Mouse (Mus musculus): ENCODE measurements around the gene Smyd2. TPM values are rescaled to one million over a fixed set of nuclear protein-coding genes. Genes with fewer than 3 reads are reported as not detected.

The Smyd2 gene
- polyA plus RNA-seq (2015; fragmentation: Nextera tagmentation; extraction: Ambion mirVana), result 92.6 and 94.7 TPM in 2 replicates

DNA sequence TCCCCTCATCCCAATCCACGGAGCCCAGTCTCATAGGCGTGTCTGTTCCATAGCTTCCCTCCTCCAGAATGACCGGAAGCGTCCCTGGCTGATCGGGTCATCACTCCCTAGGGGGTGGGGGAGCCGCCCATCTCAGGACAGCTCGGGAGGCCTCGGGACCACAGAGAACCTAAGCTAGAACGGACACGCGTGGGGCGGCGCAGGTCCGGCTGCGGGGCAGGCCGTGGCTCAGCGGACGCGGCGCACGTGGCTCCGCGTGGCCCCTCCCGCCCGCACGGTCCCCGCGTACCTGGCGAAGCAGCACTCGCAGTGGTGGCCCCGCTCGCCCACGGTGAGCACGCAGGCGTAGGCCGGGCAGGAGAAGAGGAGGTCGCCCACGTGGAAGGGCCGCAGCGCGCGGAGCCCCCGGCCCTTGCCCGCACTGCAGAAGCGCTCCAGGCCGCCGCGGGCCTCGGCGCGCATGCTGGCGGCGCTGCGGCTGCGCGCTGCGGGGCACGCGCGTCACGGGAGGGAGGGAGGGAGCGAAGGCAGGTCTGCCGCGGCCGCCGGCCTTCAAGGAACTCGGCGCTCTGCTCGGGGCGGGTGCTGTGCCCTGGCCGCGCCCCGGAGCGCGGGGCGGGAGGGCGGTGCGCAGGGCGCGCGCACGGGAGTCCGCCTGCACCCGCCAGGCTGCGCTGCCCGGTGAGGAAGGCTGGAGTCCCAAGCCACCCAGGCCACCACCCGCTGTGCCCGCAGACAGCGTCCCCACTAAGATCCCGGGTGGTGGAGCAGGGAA lies at the start of gene Smyd2:
Gene Smyd2, minus strand, starts transcription at position 546 of the 775 bp plus-strand sequence.
- H3K9me3 ChIP-seq (replicated peaks), result no peaks in the 10 kb centered on the region
- 0 out of 2 replicates have a peak, but pooled peaks cover 6% of the 10 kb centered on the region for H3K27me3 ChIP-seq (replicated peaks)
- ATAC-seq (ENCODE audit: low FRiP score), result peak; percentile 94
- peak within 1 kb of the TSS; percentile 59 for H3K4me3 ChIP-seq (replicated peaks)
- no peaks in the 10 kb centered on the region for H3K36me3 ChIP-seq
- peak within 1 kb of the TSS; percentile 53 for H3K9ac ChIP-seq (replicated peaks)
- H3K4me2 ChIP-seq, result peak within 1 kb of the TSS; percentile 79
- whole genome bisulfite sequencing, result under 1% methylated on average over 66 of the region's 90 CpGs
- H3K27ac ChIP-seq (replicated peaks), result peak within 1 kb of the TSS; percentile 57
- peaks cover 33% of the 10 kb centered on the region for H3K4me1 ChIP-seq

DNA sequence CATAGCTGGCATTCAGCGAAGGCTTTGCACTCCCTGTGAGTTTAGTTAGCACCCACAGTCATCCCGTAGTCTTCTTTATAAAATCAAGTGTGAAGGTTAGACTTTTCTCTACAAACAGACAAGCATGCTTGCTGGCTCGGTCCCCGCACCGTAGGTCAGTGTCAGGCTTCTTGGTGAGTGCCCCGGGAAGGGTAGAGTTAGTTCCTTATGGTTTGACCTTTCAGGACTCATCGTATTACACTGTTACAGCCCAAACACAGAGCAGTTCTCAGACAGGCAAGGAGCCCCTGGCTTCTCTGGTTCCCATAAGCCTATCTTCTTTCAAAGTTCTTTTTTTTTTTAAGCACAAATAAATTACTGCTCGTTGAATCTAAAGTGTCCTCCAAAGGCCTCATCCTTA lies 48.2 kb upstream of the Smyd2 start:
- no peaks in the 10 kb centered on the region for H3K9me3 ChIP-seq (replicated peaks)
- no peaks in the 10 kb centered on the region for H3K36me3 ChIP-seq
- no peak overlapping the region for H3K4me3 ChIP-seq (replicated peaks)
- 89% methylated on average over 8 of the region's 8 CpGs for WGBS
- no peak overlapping the region for H3K27ac ChIP-seq (replicated peaks)
- ATAC-seq (ENCODE audit: low FRiP score), result no peak
- no peak overlapping the region for H3K4me2 ChIP-seq
- H3K27me3 ChIP-seq (replicated peaks), result no peaks in the 10 kb centered on the region
- H3K9ac ChIP-seq (replicated peaks), result no peak overlapping the region
- H3K4me1 ChIP-seq, result peaks cover 4% of the 10 kb centered on the region; the same call in 1 of the 2 replicates

DNA sequence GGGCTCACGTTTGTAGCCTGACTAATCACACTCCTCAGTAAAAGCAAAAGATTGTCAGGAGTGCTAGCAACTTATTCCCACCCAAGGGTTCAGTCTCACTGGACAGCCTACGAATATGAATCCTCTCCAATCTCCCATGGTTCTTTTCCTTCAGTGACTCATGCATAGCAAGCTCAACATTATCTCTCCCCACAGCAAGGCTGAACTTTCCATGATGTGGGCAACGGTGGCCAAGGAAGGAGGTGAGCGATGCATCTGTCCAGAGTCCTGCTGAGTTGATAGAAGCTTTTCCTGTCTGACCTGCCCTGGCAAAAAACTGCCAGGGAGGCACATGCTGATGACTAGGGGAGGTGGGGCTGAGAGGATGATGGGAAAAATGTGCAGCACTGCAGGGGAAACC lies 45.9 kb upstream of the Smyd2 start:
- WGBS, result 80% methylated on average over 4 of the region's 4 CpGs
- Histone ChIP-seq H3K4me2 (no peak overlapping the region), H3K36me3 (no peaks in the 10 kb centered on the region), H3K9ac (replicated peaks) (no peak overlapping the region), H3K4me3 (replicated peaks) (no peak overlapping the region), H3K27ac (replicated peaks) (no peak overlapping the region), H3K27me3 (replicated peaks) (no peaks in the 10 kb centered on the region), H3K9me3 (replicated peaks) (no peaks in the 10 kb centered on the region), H3K4me1 (peaks cover 4% of the 10 kb centered on the region; the same call in 1 of the 2 replicates)
- ATAC-seq (ENCODE audit: low FRiP score), result no peak

DNA sequence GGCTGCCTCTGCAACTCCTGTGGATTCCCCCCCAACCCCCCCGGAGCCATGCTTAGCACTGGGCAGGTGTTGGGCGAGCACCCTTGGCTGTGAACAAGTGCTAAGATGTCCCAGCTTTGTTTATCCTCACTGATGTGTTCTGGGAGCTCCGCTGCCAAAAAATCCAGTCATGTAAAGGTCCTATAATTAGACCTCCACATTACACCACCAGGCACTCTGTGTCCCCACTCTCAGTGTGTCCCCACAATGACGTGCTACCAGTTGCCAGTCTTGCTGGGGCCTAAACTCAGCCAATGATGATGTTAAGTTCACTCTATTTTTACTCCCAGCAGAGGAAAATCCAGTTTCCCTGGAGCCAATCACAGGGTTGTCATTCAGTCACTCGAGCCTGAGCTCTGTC lies 38.3 kb upstream of the Smyd2 start:
- WGBS, result 80% methylated on average over 5 of the region's 5 CpGs
- Histone ChIP-seq H3K36me3 (no peaks in the 10 kb centered on the region), H3K9ac (replicated peaks) (no peak overlapping the region), H3K9me3 (replicated peaks) (no peaks in the 10 kb centered on the region), H3K4me1 (no peaks in the 10 kb centered on the region), H3K4me2 (no peak overlapping the region), H3K27ac (replicated peaks) (no peak overlapping the region), H3K27me3 (replicated peaks) (no peaks in the 10 kb centered on the region), H3K4me3 (replicated peaks) (no peak overlapping the region)
- ATAC-seq (ENCODE audit: low FRiP score), result no peak

DNA sequence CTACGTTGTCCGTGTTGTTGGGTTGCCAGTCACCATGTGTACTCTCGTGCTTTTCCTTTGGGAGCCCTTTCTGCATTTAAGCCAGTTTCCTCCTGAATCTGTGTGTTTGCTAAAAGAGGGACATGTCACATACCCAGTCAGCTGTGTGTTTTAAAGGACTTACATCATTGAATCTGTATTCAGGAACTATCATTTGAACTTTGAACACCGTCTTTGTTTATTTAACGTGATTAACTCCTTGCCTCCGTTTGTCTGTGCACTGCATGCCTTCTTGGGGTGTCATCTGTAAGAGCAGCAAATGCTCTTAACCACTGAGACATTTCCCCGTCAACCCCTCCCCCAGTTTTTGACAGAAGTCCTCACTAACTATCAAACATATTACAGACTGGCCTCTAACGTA lies 37.6 kb upstream of the Smyd2 start:
- ATAC-seq (ENCODE audit: low FRiP score), result no peak
- no peak overlapping the region for H3K4me2 ChIP-seq
- no peaks in the 10 kb centered on the region for H3K27me3 ChIP-seq (replicated peaks)
- H3K4me1 ChIP-seq, result no peaks in the 10 kb centered on the region
- H3K9me3 ChIP-seq (replicated peaks), result no peaks in the 10 kb centered on the region
- no peaks in the 10 kb centered on the region for H3K36me3 ChIP-seq
- 87% methylated on average over 8 of the region's 8 CpGs for WGBS
- no peak overlapping the region for H3K4me3 ChIP-seq (replicated peaks)
- H3K27ac ChIP-seq (replicated peaks), result no peak overlapping the region
- no peak overlapping the region for H3K9ac ChIP-seq (replicated peaks)

DNA sequence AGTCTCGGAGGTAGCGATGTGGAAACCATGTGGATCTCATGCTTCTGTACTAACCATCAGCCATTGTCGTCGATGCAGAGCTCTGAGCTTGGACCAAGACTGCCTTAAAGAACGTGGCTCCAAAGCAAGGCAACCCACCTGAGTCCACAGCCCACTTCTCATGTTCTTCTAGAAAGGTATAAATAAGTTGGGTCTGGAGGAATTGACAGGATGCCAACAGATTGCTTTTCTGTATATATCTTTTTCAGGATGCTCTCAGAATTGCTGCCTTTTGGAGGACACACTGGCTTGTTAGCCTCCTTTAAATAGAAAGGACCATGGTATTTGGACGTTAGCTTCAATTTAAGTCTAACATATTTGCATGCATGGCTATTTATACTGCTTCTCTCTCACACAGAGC lies 29.7 kb upstream of the Smyd2 start:
- Histone ChIP-seq H3K27me3 (replicated peaks) (no peaks in the 10 kb centered on the region), H3K4me2 (no peak overlapping the region), H3K9ac (replicated peaks) (no peak overlapping the region), H3K9me3 (replicated peaks) (no peaks in the 10 kb centered on the region), H3K4me3 (replicated peaks) (no peak overlapping the region), H3K4me1 (no peaks in the 10 kb centered on the region), H3K27ac (replicated peaks) (no peak overlapping the region), H3K36me3 (no peaks in the 10 kb centered on the region)
- no peak for ATAC-seq (ENCODE audit: low FRiP score)
- 79% methylated on average over 6 of the region's 6 CpGs for WGBS

DNA sequence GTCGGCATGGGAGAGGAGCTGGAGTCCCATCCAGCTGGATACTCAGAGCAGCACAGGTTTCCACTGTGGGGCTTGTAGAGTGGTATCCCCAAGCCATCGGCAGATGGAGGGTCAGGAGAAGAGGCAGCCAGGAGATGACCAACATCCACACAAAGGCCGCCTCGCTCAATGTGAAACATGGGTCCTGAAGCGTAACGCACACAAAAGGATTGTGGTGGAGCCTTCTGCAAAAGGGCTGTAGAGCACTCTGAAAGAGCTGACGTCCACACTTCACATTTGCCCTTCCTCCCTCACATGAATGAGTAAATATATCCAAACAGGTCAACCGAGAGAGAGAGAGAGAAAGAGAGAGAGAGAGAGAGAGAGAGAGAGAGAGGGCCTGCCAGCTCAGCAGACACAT lies 25.2 kb upstream of the Smyd2 start:
- ATAC-seq (ENCODE audit: low FRiP score), result no peak
- Histone ChIP-seq H3K4me3 (replicated peaks) (no peak overlapping the region), H3K36me3 (no peaks in the 10 kb centered on the region), H3K27me3 (replicated peaks) (no peaks in the 10 kb centered on the region), H3K4me2 (no peak overlapping the region), H3K4me1 (no peaks in the 10 kb centered on the region), H3K9ac (replicated peaks) (no peak overlapping the region), H3K27ac (replicated peaks) (no peak overlapping the region), H3K9me3 (replicated peaks) (no peaks in the 10 kb centered on the region)
- 71% methylated on average over 8 of the region's 8 CpGs for WGBS

DNA sequence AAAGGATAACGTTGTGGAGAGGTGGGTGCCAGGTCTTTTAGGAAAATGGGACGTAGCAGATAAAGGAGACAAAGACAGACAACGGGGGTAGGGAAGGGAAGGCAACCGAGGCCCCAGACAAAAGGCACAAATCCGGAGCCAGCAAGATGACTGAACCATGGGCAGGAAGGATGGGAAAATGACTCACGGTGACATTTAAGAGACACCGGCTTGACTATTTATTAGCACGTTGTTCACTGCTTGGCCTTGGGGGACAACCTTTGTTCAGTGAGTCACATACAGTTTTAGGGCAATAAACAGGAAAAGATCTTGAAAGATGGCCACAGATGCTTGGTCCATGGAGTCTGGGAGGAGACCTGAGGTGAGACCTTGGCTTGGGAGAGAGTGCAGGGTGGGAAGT lies 24.0 kb upstream of the Smyd2 start:
- Histone ChIP-seq H3K9ac (replicated peaks) (no peak overlapping the region), H3K27me3 (replicated peaks) (no peaks in the 10 kb centered on the region), H3K4me3 (replicated peaks) (no peak overlapping the region), H3K4me1 (no peaks in the 10 kb centered on the region), H3K4me2 (no peak overlapping the region), H3K36me3 (no peaks in the 10 kb centered on the region), H3K27ac (replicated peaks) (no peak overlapping the region), H3K9me3 (replicated peaks) (no peaks in the 10 kb centered on the region)
- WGBS, result 83% methylated on average over 8 of the region's 8 CpGs
- ATAC-seq (ENCODE audit: low FRiP score), result no peak

DNA sequence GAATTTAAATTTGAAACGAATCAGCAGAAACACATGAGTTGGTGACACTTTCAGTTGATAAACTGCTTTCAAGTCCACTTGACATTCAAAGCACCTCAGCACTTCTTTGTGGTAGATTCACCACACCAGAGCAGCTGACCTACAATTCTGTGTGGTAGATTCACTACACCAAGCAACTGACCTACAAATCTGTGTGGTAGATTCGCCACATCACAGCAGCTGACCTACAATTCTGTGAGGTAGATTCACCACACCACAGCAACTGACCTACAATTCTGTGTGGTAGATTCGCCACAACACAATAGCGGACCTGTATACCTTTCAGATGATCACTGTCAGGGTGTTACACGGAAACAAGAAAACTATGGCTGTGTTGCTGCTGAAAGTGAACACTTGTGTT lies 19.6 kb upstream of the Smyd2 start:
- 88% methylated on average over 5 of the region's 5 CpGs for WGBS
- no peak overlapping the region for H3K9ac ChIP-seq (replicated peaks)
- no peak overlapping the region for H3K27ac ChIP-seq (replicated peaks)
- no peak for ATAC-seq (ENCODE audit: low FRiP score)
- H3K9me3 ChIP-seq (replicated peaks), result no peaks in the 10 kb centered on the region
- no peaks in the 10 kb centered on the region for H3K4me1 ChIP-seq
- no peak overlapping the region for H3K4me3 ChIP-seq (replicated peaks)
- no peaks in the 10 kb centered on the region for H3K27me3 ChIP-seq (replicated peaks)
- H3K36me3 ChIP-seq, result no peaks in the 10 kb centered on the region
- H3K4me2 ChIP-seq, result no peak overlapping the region

DNA sequence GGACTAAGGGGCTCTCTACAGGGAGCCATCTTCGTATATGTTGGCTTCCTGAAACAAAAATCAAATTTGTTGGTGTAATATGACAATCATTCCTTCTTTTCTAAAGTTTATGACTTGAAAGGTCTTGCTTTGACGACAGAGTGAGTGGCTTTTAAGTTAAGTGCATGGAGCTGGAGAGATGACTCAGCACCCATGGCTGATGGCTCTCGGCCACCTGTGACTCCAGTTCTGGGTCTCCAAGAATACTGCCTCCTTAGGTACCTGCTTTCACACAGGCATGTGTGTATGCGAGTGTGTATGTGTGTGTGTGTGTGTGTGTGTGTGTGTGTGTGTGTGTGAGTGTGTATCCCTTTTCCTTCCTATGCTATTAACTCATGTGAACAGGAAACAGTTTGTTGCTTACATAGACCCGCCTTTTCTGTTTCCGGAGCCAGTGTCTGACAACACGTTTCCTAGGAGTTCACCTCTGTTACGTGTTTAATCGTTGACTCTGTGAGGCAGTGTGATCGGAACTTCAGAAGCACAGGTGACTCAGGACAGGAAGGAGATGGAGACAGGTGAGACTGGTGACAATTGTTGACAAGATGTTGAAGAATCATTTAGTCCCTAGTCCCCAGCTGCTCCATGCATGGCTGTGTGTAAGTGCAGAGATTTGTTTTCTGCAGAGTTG lies 14.4 kb upstream of the Smyd2 start:
- no peak overlapping the region for H3K4me2 ChIP-seq
- H3K9ac ChIP-seq (replicated peaks), result no peak overlapping the region
- H3K27ac ChIP-seq (replicated peaks), result no peak overlapping the region
- no peak overlapping the region for H3K4me3 ChIP-seq (replicated peaks)
- no peaks in the 10 kb centered on the region for H3K27me3 ChIP-seq (replicated peaks)
- no peaks in the 10 kb centered on the region for H3K36me3 ChIP-seq
- ATAC-seq (ENCODE audit: low FRiP score), result no peak
- no peaks in the 10 kb centered on the region for H3K4me1 ChIP-seq
- no peaks in the 10 kb centered on the region for H3K9me3 ChIP-seq (replicated peaks)
- 80% methylated on average over 10 of the region's 10 CpGs for WGBS

DNA sequence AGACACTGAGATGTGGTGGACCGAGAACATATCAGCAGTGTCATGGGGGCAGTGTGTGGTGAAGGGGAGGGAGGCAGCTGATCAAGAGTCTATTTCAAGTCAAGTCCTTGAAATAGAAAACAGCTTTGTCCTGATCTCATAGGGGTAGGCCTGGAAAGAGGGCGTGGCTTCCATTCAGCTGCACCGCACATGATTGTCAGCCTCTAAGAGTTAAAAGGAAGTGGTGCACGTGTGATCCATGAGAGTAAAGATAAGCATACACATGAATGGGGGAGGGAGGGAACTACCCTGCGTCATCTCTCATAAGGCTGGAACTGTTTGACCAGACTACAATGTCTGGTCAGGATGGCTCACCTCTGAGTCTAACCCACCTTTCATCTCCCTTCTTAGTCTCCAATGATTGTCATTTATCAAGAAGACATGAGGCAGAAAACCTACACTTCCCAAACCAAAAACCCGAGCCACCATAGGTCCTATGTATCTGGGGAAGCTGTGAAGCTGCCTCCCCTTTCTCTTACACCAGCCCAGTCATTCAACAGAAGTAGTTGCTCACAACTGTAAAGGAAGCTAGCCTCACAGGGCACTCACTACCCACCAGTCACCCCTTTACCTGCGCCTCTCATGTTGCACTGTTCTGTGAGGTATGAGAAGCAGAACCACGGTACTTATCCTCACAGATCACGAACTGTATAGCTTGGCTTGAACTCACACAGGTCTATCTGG lies 11.5 kb upstream of the Smyd2 start:
- H3K4me2 ChIP-seq, result no peak overlapping the region
- no peak overlapping the region for H3K4me3 ChIP-seq (replicated peaks)
- no peaks in the 10 kb centered on the region for H3K36me3 ChIP-seq
- no peaks in the 10 kb centered on the region for H3K4me1 ChIP-seq
- no peak overlapping the region for H3K9ac ChIP-seq (replicated peaks)
- H3K9me3 ChIP-seq (replicated peaks), result no peaks in the 10 kb centered on the region
- no peaks in the 10 kb centered on the region for H3K27me3 ChIP-seq (replicated peaks)
- 77% methylated on average over 9 of the region's 9 CpGs for WGBS
- H3K27ac ChIP-seq (replicated peaks), result no peak overlapping the region
- ATAC-seq (ENCODE audit: low FRiP score), result no peak

DNA sequence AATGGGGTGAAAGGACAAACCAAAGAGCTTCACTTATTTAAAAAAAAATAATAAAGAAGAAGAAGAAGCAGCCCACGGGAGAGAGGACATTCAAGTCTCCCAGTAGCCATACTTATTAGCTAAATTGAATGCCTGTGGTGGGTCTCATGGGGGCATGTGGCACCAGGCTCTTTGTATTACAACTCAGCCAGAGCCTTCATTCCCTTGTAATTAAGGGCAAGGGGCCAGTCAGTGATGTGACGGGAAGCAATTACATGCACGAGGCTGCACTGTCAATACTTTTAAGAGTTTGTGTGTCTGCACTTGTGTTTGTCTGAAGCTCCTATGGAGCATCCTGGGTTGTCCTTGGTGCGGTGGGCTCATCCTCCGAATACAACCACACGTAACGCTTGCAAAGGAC lies 10.8 kb upstream of the Smyd2 start:
- 57% methylated on average over 7 of the region's 7 CpGs for WGBS
- H3K9ac ChIP-seq (replicated peaks), result no peak overlapping the region
- no peaks in the 10 kb centered on the region for H3K9me3 ChIP-seq (replicated peaks)
- H3K4me2 ChIP-seq, result no peak overlapping the region
- H3K4me3 ChIP-seq (replicated peaks), result no peak overlapping the region
- H3K27me3 ChIP-seq (replicated peaks), result no peaks in the 10 kb centered on the region
- no peaks in the 10 kb centered on the region for H3K36me3 ChIP-seq
- no peak overlapping the region for H3K27ac ChIP-seq (replicated peaks)
- ATAC-seq (ENCODE audit: low FRiP score), result no peak
- H3K4me1 ChIP-seq, result no peaks in the 10 kb centered on the region

Data from neural tube, embryonic 15.5 days (tissue).